Mouse (Mus musculus): Measurements from ENCODE around the gene Btd. TPM values are rescaled to one million over a fixed set of nuclear protein-coding genes. Genes with fewer than 3 reads are reported as not detected.

Btd gene
- polyA plus RNA-seq, 1 experiment from 2014 or later, result 19.0 TPM

DNA sequence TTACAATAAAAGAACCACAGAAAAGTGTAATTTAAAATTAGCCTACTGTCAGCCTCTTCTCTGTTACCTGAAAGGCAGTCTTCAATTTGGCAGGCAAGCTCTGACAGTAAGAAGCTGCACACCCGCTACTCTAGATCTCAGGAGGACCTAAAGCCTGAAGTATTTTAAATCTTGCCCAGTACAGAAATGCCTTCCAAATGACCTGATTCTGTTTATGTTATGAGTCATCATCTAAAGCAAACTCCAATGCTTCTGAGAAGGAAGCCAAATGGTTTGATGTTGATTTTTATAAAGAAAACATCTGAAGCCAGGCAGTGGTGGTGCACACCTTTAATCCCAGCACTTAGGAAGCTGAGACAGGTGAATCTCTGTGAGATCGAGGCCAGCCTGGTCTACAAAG, 59.5 kb downstream of the Btd start:
- Histone ChIP-seq H3K27me3 (replicated peaks; ENCODE audit: control insufficient read depth, insufficient read depth, low read length) (no peaks in the 10 kb centered on the region), H3K4me3 (ENCODE audit: low read depth, low read length) (no peak overlapping the region), H3K9me3 (replicated peaks; ENCODE audit: control insufficient read depth, low read length) (no peaks in the 10 kb centered on the region), H3K36me3 (ENCODE audit: control insufficient read depth, insufficient read depth, low read length) (peaks cover 73% of the 10 kb centered on the region), H3K9ac (ENCODE audit: low read length) (no peak overlapping the region), H3K4me1 (ENCODE audit: control insufficient read depth, insufficient read depth, low read length) (no peaks in the 10 kb centered on the region), H3K27ac (ENCODE audit: low read depth, low read length) (no peak overlapping the region), H3K4me2 (ENCODE audit: low read length) (no peak overlapping the region)
- no peak for ATAC-seq
- DNase-seq (ENCODE audit: low spot score), result no peak
- 90% methylated on average over 2 of the region's 2 CpGs for WGBS

DNA sequence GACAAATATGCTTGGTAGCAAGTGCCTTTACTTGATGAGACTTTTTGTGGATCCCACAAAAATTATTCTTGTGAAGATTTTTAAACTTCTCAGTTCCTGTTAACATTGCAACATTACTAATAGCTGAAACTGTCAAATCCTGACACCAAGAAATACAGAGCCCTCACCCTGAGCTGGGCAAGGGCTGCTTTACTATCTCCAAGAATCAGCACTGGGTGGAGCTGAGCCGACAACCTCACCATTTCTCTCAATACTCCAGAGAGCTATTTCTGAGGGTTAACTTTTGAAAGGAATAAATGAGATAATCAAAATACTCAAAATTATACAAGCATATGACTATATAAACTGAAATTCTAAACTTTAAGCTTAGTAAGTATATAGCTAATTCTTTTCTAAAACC, 68.5 kb downstream of the Btd start:
- H3K9me3 ChIP-seq (replicated peaks; ENCODE audit: control insufficient read depth, low read length), result no peaks in the 10 kb centered on the region
- H3K27me3 ChIP-seq (replicated peaks; ENCODE audit: control insufficient read depth, insufficient read depth, low read length), result no peaks in the 10 kb centered on the region
- H3K4me2 ChIP-seq (ENCODE audit: low read length), result no peak overlapping the region
- WGBS, result 97% methylated on average over 1 of the region's 1 CpGs
- H3K4me3 ChIP-seq (ENCODE audit: low read depth, low read length), result no peak overlapping the region
- no peak for DNase-seq (ENCODE audit: low spot score)
- no peaks in the 10 kb centered on the region for H3K4me1 ChIP-seq (ENCODE audit: control insufficient read depth, insufficient read depth, low read length)
- no peak overlapping the region for H3K27ac ChIP-seq (ENCODE audit: low read depth, low read length)
- H3K9ac ChIP-seq (ENCODE audit: low read length), result no peak overlapping the region
- H3K36me3 ChIP-seq (ENCODE audit: control insufficient read depth, insufficient read depth, low read length), result peaks cover 45% of the 10 kb centered on the region
- ATAC-seq, result no peak

GRCm38 (mm10) chr14:31715669-31716068, 74.8 kb downstream of the Btd start:
- Histone ChIP-seq H3K9me3 (replicated peaks; ENCODE audit: control insufficient read depth, low read length) (no peaks in the 10 kb centered on the region), H3K27me3 (replicated peaks; ENCODE audit: control insufficient read depth, insufficient read depth, low read length) (no peaks in the 10 kb centered on the region), H3K9ac (ENCODE audit: low read length) (no peak overlapping the region), H3K4me3 (ENCODE audit: low read depth, low read length) (no peak overlapping the region), H3K4me1 (ENCODE audit: control insufficient read depth, insufficient read depth, low read length) (no peaks in the 10 kb centered on the region), H3K4me2 (ENCODE audit: low read length) (no peak overlapping the region), H3K36me3 (ENCODE audit: control insufficient read depth, insufficient read depth, low read length) (peaks cover 56% of the 10 kb centered on the region), H3K27ac (ENCODE audit: low read depth, low read length) (no peak overlapping the region)
- ATAC-seq, result no peak
- no peak for DNase-seq (ENCODE audit: low spot score)

DNA sequence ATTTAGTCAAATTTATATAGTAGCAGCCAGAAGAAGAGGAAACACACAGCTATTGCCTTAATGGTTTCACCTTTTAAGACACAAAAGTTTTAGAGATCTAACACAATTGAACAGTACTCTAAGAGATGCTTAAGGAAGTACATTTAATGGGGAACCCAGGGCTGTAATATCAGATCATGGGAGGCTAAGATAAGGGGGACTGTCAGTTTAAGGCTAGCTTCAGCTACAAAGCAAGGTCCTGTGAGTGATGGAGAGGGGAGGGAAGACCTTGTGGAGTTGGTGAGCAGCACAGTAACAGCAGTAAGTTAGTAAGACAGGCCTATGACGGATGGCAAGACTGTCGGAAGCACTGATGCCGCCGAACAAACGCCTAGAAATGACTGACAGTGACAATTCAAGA, 76.5 kb downstream of the Btd start:
- Histone ChIP-seq H3K9ac (ENCODE audit: low read length) (no peak overlapping the region), H3K36me3 (ENCODE audit: control insufficient read depth, insufficient read depth, low read length) (peaks cover 55% of the 10 kb centered on the region), H3K27me3 (replicated peaks; ENCODE audit: control insufficient read depth, insufficient read depth, low read length) (no peaks in the 10 kb centered on the region), H3K9me3 (replicated peaks; ENCODE audit: control insufficient read depth, low read length) (no peaks in the 10 kb centered on the region), H3K4me3 (ENCODE audit: low read depth, low read length) (no peak overlapping the region), H3K4me1 (ENCODE audit: control insufficient read depth, insufficient read depth, low read length) (no peaks in the 10 kb centered on the region), H3K4me2 (ENCODE audit: low read length) (no peak overlapping the region), H3K27ac (ENCODE audit: low read depth, low read length) (no peak overlapping the region)
- ATAC-seq (no peak), DNase-seq (ENCODE audit: low spot score) (no peak)
- 97% methylated on average over 5 of the region's 5 CpGs for WGBS

Other genes with a start within 250 kb of the Btd start
- 33.9 and 44.8 TPM in 2 replicates for gene Sh3bp5, start 204.9 kb upstream of the Btd start, polyA plus RNA-seq (2014; fragmentation: Nextera tagmentation; extraction: Ambion mirVana)
- 9.7 and 10.1 TPM in 2 replicates for gene Eaf1, start 146.6 kb upstream of the Btd start, polyA plus RNA-seq (2014; fragmentation: Nextera tagmentation; extraction: Ambion mirVana)
- 57.6 and 59.0 TPM in 2 replicates for gene Mettl6, start 146.0 kb upstream of the Btd start, polyA plus RNA-seq (2014; fragmentation: Nextera tagmentation; extraction: Ambion mirVana)
- 0.08 TPM in 1 of 2 replicates, not detected in the other for gene Colq, start 49.7 kb upstream of the Btd start, polyA plus RNA-seq (2014; fragmentation: Nextera tagmentation; extraction: Ambion mirVana)
- gene Gm49387, start 150 bp upstream of the Btd start, polyA plus RNA-seq (2014; fragmentation: Nextera tagmentation; extraction: Ambion mirVana), result not detected in 2 replicates
- gene Hacl1, start 258 bp downstream of the Btd start, polyA plus RNA-seq (2014; fragmentation: Nextera tagmentation; extraction: Ambion mirVana), result 10.2 and 13.0 TPM in 2 replicates
- gene Ankrd28, start 189.6 kb downstream of the Btd start, polyA plus RNA-seq (2014; fragmentation: Nextera tagmentation; extraction: Ambion mirVana), result 9.2 and 10.6 TPM in 2 replicates